Mouse (Mus musculus) hindbrain, embryonic 16.5 days (tissue): ENCODE measurements around the gene Alkbh2. TPM values are rescaled to one million over a fixed set of nuclear protein-coding genes. Genes with fewer than 3 reads are reported as not detected.
A peak's percentile ranks its signal among the peaks of the same experiment; 100 is the strongest.

Source experiments
- ATAC-seq: fragments of 200-750 bp; cut with Nextera tagmentation; 2 replicates; pipeline ENCODE4 v1.8.0; 2017; ENCODE audit warnings: moderate TSS enrichment, moderate library complexity
- H3K27ac ChIP-seq: fragments of 300-500 bp; sonication (generic); 2 replicates; pipeline ENCODE4 v1.5.1; 2014; ENCODE audit warnings: low read depth, mild to moderate bottlenecking, control low read depth, low read length, moderate library complexity
- H3K27me3 ChIP-seq: fragments of 300-500 bp; sonication (generic); replicated peaks from 2 replicates; pipeline ENCODE4 v1.6.1; 2014; ENCODE audit warnings: low read length; ENCODE audit not compliant: control insufficient read depth, insufficient read depth
- H3K36me3 ChIP-seq: fragments of 300-500 bp; sonication (generic); 2 replicates; pipeline ENCODE4 v1.6.1; 2014; ENCODE audit warnings: mild to moderate bottlenecking, low read length, moderate library complexity, mixed read lengths; ENCODE audit not compliant: control insufficient read depth, insufficient read depth
- H3K4me1 ChIP-seq: fragments of 300-500 bp; sonication (generic); 2 replicates; pipeline ENCODE4 v1.6.1; 2014; ENCODE audit warnings: low read depth, low read length; ENCODE audit not compliant: control insufficient read depth, insufficient read depth
- H3K4me2 ChIP-seq: fragments of 300-500 bp; sonication (generic); 2 replicates; pipeline ENCODE4 v1.6.1; 2014; ENCODE audit warnings: mild to moderate bottlenecking, low read length, control low read depth, moderate library complexity
- H3K4me3 ChIP-seq: fragments of 300-500 bp; sonication (generic); 2 replicates; pipeline ENCODE4 v1.5.1; 2014; ENCODE audit warnings: mild to moderate bottlenecking, low read length, control low read depth, moderate library complexity
- H3K9ac ChIP-seq: fragments of 300-500 bp; sonication (generic); 2 replicates; pipeline ENCODE4 v1.6.1; 2014; ENCODE audit warnings: low read depth, mild to moderate bottlenecking, control low read depth, low read length, moderate library complexity
- H3K9me3 ChIP-seq: fragments of 300-500 bp; sonication (generic); 2 replicates; pipeline ENCODE4 v1.6.1; 2014; ENCODE audit warnings: mild to moderate bottlenecking, low read length, moderate library complexity; ENCODE audit not compliant: control insufficient read depth
- whole genome bisulfite sequencing: fragments of 180-500 bp; shearing (Covaris S2); extraction: QIAGEN DNeasy Blood & Tissue Kit; methylation state at CpG from one replicate; pipeline ENCODE4 v1.1.7; 2014; 5-methylcytosine and 5-hydroxymethylcytosine counted together
- polyA plus RNA-seq: library from polyadenylated mRNA; unstranded; fragments of >200 nt; fragmentation: Nextera tagmentation; extraction: Ambion mirVana; gene quantifications from 2 replicates; pipeline ENCODE4 v1.2.1, GENCODE M21; 2015

Alkbh2 gene
- polyA plus RNA-seq, 1 experiment from 2014 or later: 6.4 TPM

DNA sequence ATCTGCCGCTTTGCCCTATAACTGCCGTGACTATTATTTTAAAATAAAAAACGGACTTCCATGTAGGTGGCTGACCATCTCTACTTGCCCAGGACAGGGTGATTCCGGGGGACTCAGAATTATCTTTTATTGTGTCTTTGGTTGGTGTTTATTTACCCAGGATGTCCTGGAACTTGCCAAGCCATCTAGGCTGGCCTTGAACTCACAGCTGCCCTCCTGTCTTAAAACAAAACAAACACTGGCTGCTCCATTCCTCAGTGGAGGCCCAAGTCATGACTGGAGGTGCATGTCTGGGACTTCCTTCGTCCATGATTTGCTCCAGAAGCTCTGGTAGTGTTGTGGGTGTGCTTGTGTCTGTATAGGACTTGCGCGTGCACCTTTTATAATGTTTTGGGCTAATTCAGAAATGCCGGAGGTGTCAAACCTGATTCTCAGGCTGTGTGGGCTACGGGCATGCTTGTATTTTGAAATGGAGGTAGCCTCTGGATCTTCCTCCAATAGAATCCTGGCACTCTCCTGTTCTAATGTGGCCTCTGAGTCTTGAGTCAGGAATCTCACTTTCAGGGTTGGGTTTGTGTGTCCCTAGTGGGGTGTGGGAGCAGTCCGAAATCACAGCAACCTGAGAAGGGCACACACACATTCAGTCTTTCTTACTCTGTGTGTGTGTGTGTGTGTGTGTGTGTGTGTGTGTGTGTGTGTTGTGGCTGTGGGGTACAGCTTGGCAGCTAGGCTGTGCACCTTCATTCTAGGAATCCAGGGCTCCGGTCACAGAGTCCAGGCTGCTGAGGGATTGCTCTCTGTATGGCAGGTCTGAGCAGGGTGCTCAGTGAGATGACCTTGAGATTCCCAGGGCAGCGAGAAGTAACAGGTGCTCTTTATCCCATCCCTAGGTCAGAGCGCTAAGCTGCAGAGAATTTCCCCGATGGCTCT is 19.3 kb upstream of the Alkbh2 start:
- H3K4me2 ChIP-seq: no peak overlapping the region
- H3K9me3 ChIP-seq: no peaks in the 10 kb centered on the region
- no peak overlapping the region for H3K27ac ChIP-seq
- no peak for ATAC-seq
- no peaks in the 10 kb centered on the region for H3K4me1 ChIP-seq
- no peak overlapping the region for H3K9ac ChIP-seq
- no peak overlapping the region for H3K4me3 ChIP-seq
- no peaks in the 10 kb centered on the region for H3K27me3 ChIP-seq
- H3K36me3 ChIP-seq: no peaks in the 10 kb centered on the region
- 88% methylated on average over 14 of the region's 14 CpGs for whole genome bisulfite sequencing

- no peaks in the 10 kb centered on the region for H3K27me3 ChIP-seq
- H3K4me3 ChIP-seq: no peak within 1 kb of the TSS
- no peak within 1 kb of the TSS for H3K27ac ChIP-seq
- no peaks in the 10 kb centered on the region for H3K4me1 ChIP-seq
- 49% methylated on average over 19 of the region's 19 CpGs for WGBS
- ATAC-seq: no peak
- no peaks in the 10 kb centered on the region for H3K9me3 ChIP-seq
- no peak within 1 kb of the TSS for H3K9ac ChIP-seq
- H3K4me2 ChIP-seq: no peak within 1 kb of the TSS
- H3K36me3 ChIP-seq: no peaks in the 10 kb centered on the region
Measured at GRCm38 (mm10) chr5:114146028-114146888, 18.2 kb upstream of the Alkbh2 start, which contains the start of gene Acacb. Acacb (plus strand) TSS chr5:114146535.

DNA sequence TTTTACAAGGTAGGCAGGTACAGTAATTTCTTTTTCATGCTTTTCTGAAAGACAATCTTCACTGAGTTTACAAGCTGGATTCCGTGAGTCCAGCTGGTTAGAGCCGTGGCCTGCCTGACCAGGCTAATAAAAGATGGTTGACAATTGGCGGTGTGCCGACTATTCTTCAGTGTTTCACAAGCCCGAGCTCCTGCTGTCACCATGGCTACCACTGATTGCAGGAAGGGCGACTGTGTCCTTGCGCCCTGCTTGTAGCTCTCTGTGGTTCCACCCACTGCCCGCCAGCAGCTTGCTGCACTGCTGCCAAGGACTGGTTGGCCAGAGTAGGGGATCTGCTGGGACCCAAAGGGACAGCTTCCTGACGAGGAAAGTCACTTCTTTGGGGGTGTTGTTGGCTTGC is 11.2 kb upstream of the Alkbh2 start:
- no peaks in the 10 kb centered on the region for H3K27me3 ChIP-seq
- peak; percentile 89 for ATAC-seq
- H3K9me3 ChIP-seq: no peaks in the 10 kb centered on the region
- H3K27ac ChIP-seq: peak overlapping the region; percentile 80
- no peaks in the 10 kb centered on the region for H3K36me3 ChIP-seq
- H3K9ac ChIP-seq: no peak overlapping the region
- no peak overlapping the region for H3K4me3 ChIP-seq
- peaks cover 16% of the 10 kb centered on the region; the same call in 1 of the 2 replicates for H3K4me1 ChIP-seq
- 5% methylated on average over 9 of the region's 9 CpGs for WGBS
- H3K4me2 ChIP-seq: no peak overlapping the region; the same call in none of the 2 replicates

GRCm38 (mm10) chr5:114138277-114139164 is 10.5 kb upstream of the Alkbh2 start:
- 45% methylated on average over 21 of the region's 21 CpGs for WGBS
- no peak overlapping the region; the same call in none of the 2 replicates for H3K4me2 ChIP-seq

DNA sequence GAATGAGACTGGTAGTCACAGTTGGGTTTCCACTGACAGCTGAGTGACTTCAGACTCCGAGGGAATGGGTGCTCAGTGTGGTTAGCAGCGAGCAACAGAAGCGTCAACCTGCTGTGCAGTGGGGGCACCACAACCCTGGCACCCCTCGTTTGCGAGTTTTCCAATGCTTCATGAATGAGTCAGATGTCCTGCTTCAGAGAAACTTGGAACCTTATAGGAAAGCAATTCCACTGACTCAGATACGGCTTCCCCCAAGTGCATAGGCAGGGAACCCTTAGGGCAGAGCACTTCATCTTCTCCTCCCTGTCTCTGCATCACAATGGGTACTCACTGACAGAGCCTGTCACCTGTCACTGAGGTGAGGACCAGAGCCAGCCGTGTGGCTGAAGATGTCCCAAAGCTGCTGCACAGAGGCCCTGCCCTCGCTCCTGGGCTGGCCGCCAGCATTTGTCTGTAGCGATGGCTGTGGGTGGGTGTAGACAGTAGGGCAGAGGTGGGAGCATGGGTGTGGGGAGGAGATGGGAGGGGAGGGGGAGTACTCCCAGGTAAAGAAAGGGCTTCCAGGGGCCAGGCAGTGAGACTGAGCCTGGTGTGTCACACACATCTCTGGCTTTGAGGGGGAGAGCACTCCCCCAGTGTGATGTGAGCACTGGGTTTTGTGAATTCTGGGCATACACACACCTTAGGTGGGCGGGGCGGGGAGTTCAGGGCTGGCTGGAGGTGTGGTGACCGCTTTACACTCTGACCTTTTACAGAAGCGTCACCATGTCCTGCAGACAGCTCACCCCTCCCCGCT is 9.7 kb upstream of the Alkbh2 start:
- Histone ChIP-seq H3K4me1 (peaks cover 16% of the 10 kb centered on the region; the same call in 1 of the 2 replicates), H3K36me3 (no peaks in the 10 kb centered on the region), H3K9me3 (no peaks in the 10 kb centered on the region), H3K27ac (no peak overlapping the region; the same call in 1 of the 2 replicates), H3K9ac (no peak overlapping the region), H3K27me3 (no peaks in the 10 kb centered on the region), H3K4me2 (no peak overlapping the region; the same call in 1 of the 2 replicates), H3K4me3 (no peak overlapping the region)
- WGBS: 74% methylated on average over 15 of the region's 15 CpGs
- ATAC-seq: no peak

More at GRCm38 (mm10) chr5:114138277-114139164, 10.5 kb upstream of the Alkbh2 start:
- Histone ChIP-seq H3K9ac (no peak overlapping the region), H3K27ac (peak overlapping the region; percentile 80), H3K4me1 (peaks cover 16% of the 10 kb centered on the region; the same call in 1 of the 2 replicates), H3K4me3 (no peak overlapping the region), H3K9me3 (no peaks in the 10 kb centered on the region), H3K27me3 (no peaks in the 10 kb centered on the region), H3K36me3 (no peaks in the 10 kb centered on the region)
- peak; percentile 48; the same call in 1 of the 2 replicates for ATAC-seq

- Histone ChIP-seq H3K9ac (no peak overlapping the region), H3K4me1 (peaks cover 20% of the 10 kb centered on the region), H3K27me3 (no peaks in the 10 kb centered on the region), H3K27ac (no peak overlapping the region), H3K4me2 (no peak overlapping the region), H3K4me3 (no peak overlapping the region), H3K36me3 (no peaks in the 10 kb centered on the region), H3K9me3 (no peaks in the 10 kb centered on the region)
- no peak for ATAC-seq
- WGBS: 93% methylated on average over 10 of the region's 10 CpGs
Measured at GRCm38 (mm10) chr5:114135516-114135915, 7.5 kb upstream of the Alkbh2 start.

- no peaks in the 10 kb centered on the region for H3K27me3 ChIP-seq
- H3K4me3 ChIP-seq: no peak overlapping the region
- no peak for ATAC-seq
- H3K4me1 ChIP-seq: peaks cover 21% of the 10 kb centered on the region
- H3K9ac ChIP-seq: no peak overlapping the region
- H3K9me3 ChIP-seq: no peaks in the 10 kb centered on the region
- no peak overlapping the region for H3K4me2 ChIP-seq
- 70% methylated on average over 6 of the region's 6 CpGs for WGBS
- no peak overlapping the region for H3K27ac ChIP-seq
- no peaks in the 10 kb centered on the region for H3K36me3 ChIP-seq
Measured at GRCm38 (mm10) chr5:114134091-114134534, 6.1 kb upstream of the Alkbh2 start.

DNA sequence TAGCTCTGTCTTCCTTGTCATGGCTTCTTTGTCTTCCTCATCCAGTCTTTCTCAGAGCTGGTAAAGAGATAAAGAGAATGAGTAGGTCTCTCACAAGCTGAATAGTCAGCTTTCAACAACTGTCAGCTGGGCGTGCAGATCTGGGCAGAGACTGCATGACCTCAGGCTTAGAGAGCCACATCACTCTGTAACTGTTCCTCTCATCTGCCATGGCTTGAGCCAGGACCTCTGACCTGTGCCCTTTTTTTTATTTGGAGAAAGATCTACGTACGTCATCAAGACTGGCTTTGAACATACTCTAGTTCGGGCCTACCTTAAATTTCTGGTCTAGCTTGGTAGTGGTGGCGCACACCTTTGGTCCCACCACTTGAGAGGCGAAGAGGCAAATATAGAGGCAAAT is 4.8 kb upstream of the Alkbh2 start:
- no peaks in the 10 kb centered on the region for H3K36me3 ChIP-seq
- 85% methylated on average over 6 of the region's 6 CpGs for WGBS
- no peaks in the 10 kb centered on the region for H3K9me3 ChIP-seq
- no peak overlapping the region for H3K9ac ChIP-seq
- no peak overlapping the region for H3K4me3 ChIP-seq
- no peak for ATAC-seq
- peaks cover 14% of the 10 kb centered on the region for H3K4me1 ChIP-seq
- no peak overlapping the region for H3K4me2 ChIP-seq
- H3K27ac ChIP-seq: no peak overlapping the region
- no peaks in the 10 kb centered on the region for H3K27me3 ChIP-seq
